Mouse (Mus musculus) testis, adult 2 months (tissue): ENCODE data around the gene Kcna7.

Experiments used
- CTCF ChIP-seq: fragments of 200-500 bp; IDR thresholded peaks from 2 replicates; pipeline ENCODE4 v1.5.1; 2012; ENCODE audit warnings: low read depth, mild to moderate bottlenecking, inconsistent platforms, low read length, moderate library complexity; ENCODE audit not compliant: control insufficient read depth, insufficient read depth, insufficient replicate concordance
- POLR2A ChIP-seq: fragments of 200-500 bp; IDR thresholded peaks from 2 replicates; pipeline ENCODE4 v1.6.1; 2012; ENCODE audit warnings: low read depth, mild to moderate bottlenecking, inconsistent platforms, low read length, moderate library complexity; ENCODE audit not compliant: control insufficient read depth

DNA sequence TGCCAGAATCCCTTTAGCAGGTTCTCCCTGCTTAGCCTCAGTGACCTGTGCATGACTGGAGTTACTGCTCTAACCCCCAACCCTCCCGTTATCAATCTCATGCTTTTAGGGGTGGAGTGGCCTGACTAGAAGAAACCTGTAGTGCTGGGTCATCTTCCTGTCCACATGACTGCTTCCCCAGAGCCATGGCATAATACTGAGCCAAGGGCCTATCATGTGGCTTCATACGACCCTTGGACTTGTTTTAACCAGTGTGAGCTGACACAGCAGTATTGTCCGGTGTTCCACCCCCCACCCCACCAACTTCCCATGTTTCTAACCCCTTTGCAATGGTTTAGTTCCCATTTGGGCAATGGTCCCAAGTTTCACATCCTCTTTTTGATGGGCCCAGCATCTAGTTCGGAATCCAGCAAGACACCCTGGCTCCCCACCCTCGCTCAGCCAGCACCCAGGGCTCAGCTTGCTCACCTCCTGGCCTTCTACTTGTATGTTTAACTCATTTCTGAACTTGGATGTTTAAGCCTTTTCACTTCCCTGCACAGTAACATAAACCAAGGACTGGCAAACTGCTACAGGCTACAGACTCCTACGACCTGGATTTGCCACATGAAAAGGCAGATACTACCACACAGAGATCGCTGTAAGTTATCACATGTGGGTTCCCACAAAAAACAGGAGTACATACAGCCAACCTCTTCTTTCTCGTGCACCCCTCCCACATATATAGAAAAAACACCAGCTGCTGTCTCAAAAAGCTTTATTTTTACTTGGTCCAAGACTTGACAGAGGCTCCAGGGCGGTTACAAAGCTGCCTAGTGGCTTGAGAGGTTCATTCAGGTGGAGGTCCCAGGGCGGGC, 52.0 kb downstream of the Kcna7 start:
- TF ChIP-seq POLR2A (no peak), CTCF (no peak)
